Mouse (Mus musculus) small intestine, adult 2 months (tissue): ENCODE data around the gene Procr.

Experiments used
- CTCF ChIP-seq: fragments of 200-500 bp; IDR thresholded peaks from 2 replicates; pipeline ENCODE4 v1.5.1; 2012; ENCODE audit warnings: low read depth, mild to moderate bottlenecking, control low read depth, inconsistent platforms, low read length, moderate library complexity, mixed read lengths; ENCODE audit not compliant: insufficient replicate concordance, insufficient read length; ENCODE audit errors: extremely low read depth
- POLR2A ChIP-seq: fragments of 200-500 bp; IDR thresholded peaks from 2 replicates; pipeline ENCODE4 v1.6.1; 2012; ENCODE audit warnings: low read depth, mild to moderate bottlenecking, control low read depth, inconsistent platforms, low read length, moderate library complexity

DNA sequence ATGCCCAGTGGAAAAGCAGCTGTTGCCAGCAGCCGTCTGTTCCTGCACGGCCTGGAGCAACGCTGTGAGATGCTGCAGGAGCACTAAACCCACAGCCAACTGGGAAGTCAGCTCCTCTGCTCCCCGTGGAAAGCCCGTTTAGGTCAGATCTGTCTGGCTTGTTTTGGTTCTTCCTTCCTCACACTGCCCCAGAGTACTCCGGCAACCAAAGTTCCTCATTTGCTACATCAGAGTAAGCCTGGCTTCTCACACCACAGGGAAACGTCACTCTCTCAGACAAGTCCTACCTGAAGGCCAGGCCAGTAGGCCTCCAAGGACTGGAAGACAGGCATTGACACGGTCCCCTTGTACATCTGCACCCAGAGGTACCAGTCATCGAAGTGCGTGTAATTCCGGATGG lies 40.4 kb upstream of the Procr start:
- no peak for TF ChIP-seq POLR2A
- TF ChIP-seq CTCF, result no peak
